Mouse (Mus musculus) stomach, postnatal 0 days (tissue): ENCODE data around the gene Gnb1l.

ENCODE experiments used
- CTCF ChIP-seq: IDR thresholded peaks from 2 replicates; pipeline ENCODE4 v1.5.1; 2016; ENCODE audit warnings: antibody characterized with exemption, low read depth, mild to moderate bottlenecking, moderate library complexity
- EP300 ChIP-seq: optimal IDR thresholded peaks from 2 replicates; pipeline ENCODE3; 2016; ENCODE audit warnings: antibody characterized with exemption

GRCm38 (mm10) chr16:18588738-18589055, 90.2 kb downstream of the Gnb1l start:
- TF ChIP-seq CTCF (no peak), EP300 (no peak)
